In genomic region chr16:45922546-45923229, GRCm38 (mm10) we compare ENCODE assay signal across 9 mouse cellular contexts. TPM values are rescaled to one million over a fixed set of nuclear protein-coding genes. Genes with fewer than 3 reads are reported as not detected.
DNase-seq lines count a peak whose midpoint lies in the region; ATAC-seq lines count a peak whose summit lies in the region.
"Had no signal": no experiment of that assay in that cellular context is flagged by ENCODE, and none has a peak within 500 bp of the region (broad histone marks: within the 10 kb centered on the region; RNA-seq: fewer than 3 reads in every experiment).

No protein-coding gene starts in this region.

- H3K9me3 ChIP-seq in limb, embryonic 12.5 days = no peaks in the 10 kb centered on the region
- H3K9me3 ChIP-seq in limb, embryonic 10.5 days (replicated peaks) = no peaks in the 10 kb centered on the region
- H3K9me3 ChIP-seq in kidney, embryonic 16.5 days (ENCODE audit: low read length) = no peaks in the 10 kb centered on the region

- H3K27ac ChIP-seq in limb, embryonic 12.5 days = 0 out of 2 replicates have a peak overlapping the region, but pooled peaks have one; percentile 5
- no peak overlapping the region for H3K27ac ChIP-seq in limb, embryonic 10.5 days
- H3K27ac ChIP-seq in kidney, embryonic 16.5 days (ENCODE audit: low read length) = peak overlapping the region; percentile 32; the same call in 1 of the 2 replicates

- no peaks in the 10 kb centered on the region for H3K36me3 ChIP-seq in limb, embryonic 12.5 days
- no peaks in the 10 kb centered on the region for H3K36me3 ChIP-seq in limb, embryonic 10.5 days
- H3K36me3 ChIP-seq in kidney, embryonic 16.5 days (ENCODE audit: insufficient read depth, low read length) = no peaks in the 10 kb centered on the region

- no peaks in the 10 kb centered on the region for H3K27me3 ChIP-seq in limb, embryonic 12.5 days
- no peaks in the 10 kb centered on the region for H3K27me3 ChIP-seq in limb, embryonic 10.5 days (ENCODE audit: low read depth, poor library complexity, severe bottlenecking)
- H3K27me3 ChIP-seq in kidney, embryonic 16.5 days (ENCODE audit: insufficient read depth, low read length) = no peaks in the 10 kb centered on the region

- no peak overlapping the region for H3K4me3 ChIP-seq in limb, embryonic 12.5 days (replicated peaks)
- H3K4me3 ChIP-seq in limb, embryonic 10.5 days = no peak overlapping the region
- no peak overlapping the region for H3K4me3 ChIP-seq in kidney, embryonic 16.5 days (ENCODE audit: low read length)

- 73% methylated on average over 8 of the region's 8 CpGs for WGBS in limb, embryonic 12.5 days
- 94% methylated on average over 8 of the region's 8 CpGs for WGBS in limb, embryonic 10.5 days
- WGBS in kidney, embryonic 16.5 days = 42% methylated on average over 8 of the region's 8 CpGs

- ATAC-seq in limb, embryonic 12.5 days (ENCODE audit: insufficient number of reproducible peaks, insufficient read depth, low FRiP score, low TSS enrichment, low read depth) = no peak
- ATAC-seq in kidney, embryonic 16.5 days (ENCODE audit: low FRiP score, low TSS enrichment) = no peak
- ATAC-seq in erythroid progenitor cell, adult 5-6 weeks (replicated peaks; ENCODE audit: low FRiP score, poor library complexity, severe bottlenecking) = no peak

- no peak overlapping the region for H3K4me2 ChIP-seq in limb, embryonic 12.5 days
- H3K4me2 ChIP-seq in kidney, embryonic 16.5 days (replicated peaks; ENCODE audit: low read depth, low read length) = no peak overlapping the region

- no peak for DNase-seq in limb, embryonic 10.5 days (ENCODE audit: low spot score)
- peak; percentile 55 to 70 for DNase-seq in heart, adult 9 months (ENCODE audit: low spot score in 2 of 2)
- DNase-seq in lung, postnatal 36 days = peak; percentile 61
- no peak for DNase-seq in embryo, embryonic 10.5 days (ENCODE audit: low spot score)
- no peak for DNase-seq in Muller cell, postnatal 12 days (ENCODE audit: inconsistent ontology term)

- no peak overlapping the region for H3K9ac ChIP-seq in limb, embryonic 12.5 days (replicated peaks)
- H3K9ac ChIP-seq in kidney, embryonic 16.5 days (replicated peaks; ENCODE audit: low read length) = no peak overlapping the region

- peaks cover 22% of the 10 kb centered on the region for H3K4me1 ChIP-seq in limb, embryonic 12.5 days (replicated peaks)
- peaks cover 16% of the 10 kb centered on the region for H3K4me1 ChIP-seq in limb, embryonic 10.5 days
- H3K4me1 ChIP-seq in kidney, embryonic 16.5 days (ENCODE audit: insufficient read depth, low read length) = peaks cover 50% of the 10 kb centered on the region

RNA-seq across cellular contexts. Expression of gene Phldb2, which starts 30.7 kb away (rescaled TPM):
- 75.2 and 82.5 TPM in 2 replicates for polyA plus RNA-seq in limb, embryonic 12.5 days (2016; fragmentation: Nextera tagmentation; extraction: Ambion mirVana)
- 38.9 and 50.2 TPM in 2 replicates for polyA plus RNA-seq in limb, embryonic 10.5 days (2016; fragmentation: Nextera tagmentation; extraction: Ambion mirVana)
- polyA plus RNA-seq in kidney, embryonic 16.5 days (2015; fragmentation: Nextera tagmentation; extraction: Ambion mirVana) = 89.6 and 90.1 TPM in 2 replicates
- 6.5 TPM in 1 of 2 replicates, not detected in the other for total RNA-seq in erythroid progenitor cell, adult 5-6 weeks (2015; ENCODE audit: low replicate concordance)
- total RNA-seq in erythroid progenitor cell, adult 5-6 weeks (2017; ENCODE audit: low replicate concordance) = not detected in 2 replicates
- total RNA-seq: neutrophil, adult 5-6 weeks had no signal

Comparison
In these comparisons a context has a peak if more than half of its experiments do, and no peak if none do; other contexts are left out.
1. DNase-seq: peak in heart, adult 9 months (2 of 2) and lung, postnatal 36 days (single experiment); none in limb, embryonic 10.5 days (single experiment), embryo, embryonic 10.5 days (single experiment) and Muller cell, postnatal 12 days (single experiment).